Mouse (Mus musculus): ENCODE measurements around the gene 4932438H23Rik.

4932438H23Rik gene

DNA sequence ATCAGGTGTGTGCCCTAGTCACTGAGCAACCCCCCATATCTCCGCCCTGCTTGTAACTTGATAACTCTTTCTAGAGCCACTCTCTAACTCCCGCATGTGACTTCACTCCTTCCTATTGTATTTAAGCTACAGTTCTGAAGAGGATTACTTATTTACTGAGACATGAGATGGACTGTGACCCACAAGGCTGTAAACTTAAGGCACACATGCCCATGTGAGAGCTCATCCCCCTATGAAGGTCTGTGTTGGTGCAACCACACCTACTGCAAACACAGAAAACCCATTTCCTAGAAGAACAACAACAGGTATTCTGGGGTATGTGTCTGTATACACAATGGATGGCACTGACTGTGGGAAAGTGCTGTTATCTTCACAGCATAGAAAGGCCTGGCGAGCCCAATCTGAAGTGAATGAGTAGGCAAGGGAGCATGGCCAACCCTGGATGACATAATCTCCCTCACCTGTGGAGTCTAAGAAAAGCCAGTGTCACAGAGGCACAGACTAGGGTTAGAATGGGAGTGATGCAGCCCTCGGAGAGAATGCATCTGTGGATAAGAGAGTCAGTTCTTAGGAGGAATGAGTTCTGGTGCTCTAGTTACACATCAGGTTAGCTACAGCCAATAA lies 89.9 kb downstream of the 4932438H23Rik start:
- DNase-seq (ENCODE audit: low spot score) = no peak
